Mouse (Mus musculus): ENCODE data around the gene Wdr83os.
"Not testable (repeated sequence)": the region's sequence is repeated elsewhere in the genome, so short reads cannot be mapped to it uniquely, and the experiment has no call there.

The Wdr83os gene

GRCm38 (mm10) chr8:85119052-85119981, 38.8 kb downstream of the Wdr83os start:
- DNase-seq (ENCODE audit: low spot score in 2 of 2) = peak; percentile 77 to 86

- DNase-seq (ENCODE audit: low spot score in 2 of 2) = not testable (repeated sequence)
Measured at GRCm38 (mm10) chr8:85120251-85120650, 39.7 kb downstream of the Wdr83os start.

GRCm38 (mm10) chr8:85122995-85123394, 42.5 kb downstream of the Wdr83os start, which contains the start of gene Zfp791:
Gene Zfp791, minus strand, starts transcription at chr8:85123095.
- no peak for DNase-seq (ENCODE audit: low spot score in 2 of 2)

GRCm38 (mm10) chr8:85123691-85124090, 43.2 kb downstream of the Wdr83os start:
- no peak for DNase-seq (ENCODE audit: low spot score in 2 of 2)

Measured in urinary bladder, postnatal 4 days (tissue).